Mouse (Mus musculus) NIH3T3 (cell line): Measurements from ENCODE around the gene Tmem110.

Experiments
- DNase-seq: peaks from one replicate; pipeline ENCODE4 v3.0.0-alpha.2; 2012; ENCODE audit warnings: low read depth

Gene Tmem110

DNA sequence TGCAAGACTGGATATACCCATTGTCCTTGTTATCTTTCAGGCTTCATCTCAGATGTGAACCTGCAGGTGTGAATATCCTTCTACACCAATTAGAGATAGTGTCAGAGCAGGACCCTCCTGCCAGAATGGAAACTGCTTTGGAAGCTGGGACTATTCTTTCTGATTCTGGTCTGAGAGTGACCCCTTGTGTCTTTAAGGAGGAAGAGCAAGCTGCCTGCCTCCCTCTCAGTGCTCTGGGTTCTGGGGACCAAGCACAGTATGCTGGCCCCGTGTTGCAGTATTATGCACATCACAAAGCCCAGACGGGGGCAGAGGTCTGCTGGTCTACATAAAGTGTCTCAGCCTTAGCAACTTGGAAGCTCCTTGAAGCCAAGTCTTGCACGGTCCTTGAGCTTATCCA is 39.9 kb downstream of the Tmem110 start:
- DNase-seq: peak; percentile 63

DNA sequence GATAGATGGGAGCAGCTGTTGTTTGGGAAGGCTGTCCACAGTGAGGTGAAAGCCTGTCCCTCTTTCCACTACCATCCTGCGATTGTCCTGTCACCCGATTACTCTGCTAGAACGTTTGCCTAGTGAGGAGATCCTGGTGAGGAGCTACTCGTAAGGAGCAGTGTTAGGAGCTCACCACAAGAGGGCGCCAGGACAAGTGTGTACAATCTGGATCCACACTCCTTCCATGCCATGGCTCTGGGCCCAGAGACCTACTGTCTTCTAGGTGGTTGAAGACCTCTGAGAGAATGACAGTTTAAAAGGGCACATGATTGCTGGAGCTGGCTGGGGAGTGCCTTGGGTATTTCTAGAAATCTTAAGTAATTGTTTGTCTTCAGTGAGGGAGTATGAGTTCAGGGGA is 41.7 kb downstream of the Tmem110 start:
- DNase-seq: peak; percentile 92

DNA sequence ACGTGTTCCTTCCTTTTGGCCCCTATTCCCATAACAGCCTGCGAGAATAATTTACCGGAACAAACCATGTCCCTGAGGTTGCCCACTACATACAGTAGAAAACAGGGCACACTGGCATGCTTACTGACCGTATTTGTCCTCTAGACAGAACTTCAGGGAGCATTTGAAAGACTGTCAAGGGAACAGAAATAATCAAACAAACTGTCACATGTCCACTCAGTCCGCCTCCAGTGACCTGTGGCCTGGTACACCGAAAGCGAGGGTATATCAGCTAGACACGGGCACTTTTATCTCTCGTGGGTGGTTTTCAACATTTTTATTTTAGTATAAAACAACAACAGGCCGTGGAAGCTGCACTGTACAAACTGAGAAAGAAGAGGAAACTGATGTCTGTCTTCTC is 43.4 kb downstream of the Tmem110 start:
- DNase-seq: no peak

DNA sequence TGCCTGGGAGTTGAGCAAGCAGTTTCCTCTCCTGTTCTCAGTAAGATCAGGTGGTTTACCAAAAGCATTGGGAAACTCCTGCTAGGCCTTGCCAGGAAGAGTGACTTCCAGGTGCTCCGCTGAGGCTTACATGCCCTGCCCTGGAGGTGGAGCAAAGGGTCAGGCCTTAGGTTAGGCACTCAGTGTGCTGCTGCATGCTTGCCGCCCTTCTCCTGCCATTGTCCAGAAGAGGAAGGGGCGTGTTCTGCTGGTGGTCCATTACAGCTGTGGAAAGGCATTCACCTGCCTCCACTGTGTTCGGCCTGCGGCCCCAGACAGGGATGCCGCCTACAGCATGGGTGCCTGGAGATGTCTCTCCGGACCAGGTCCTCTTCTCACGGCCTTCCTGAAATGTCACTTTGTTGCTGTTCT is 44.0 kb downstream of the Tmem110 start:
- no peak for DNase-seq

DNA sequence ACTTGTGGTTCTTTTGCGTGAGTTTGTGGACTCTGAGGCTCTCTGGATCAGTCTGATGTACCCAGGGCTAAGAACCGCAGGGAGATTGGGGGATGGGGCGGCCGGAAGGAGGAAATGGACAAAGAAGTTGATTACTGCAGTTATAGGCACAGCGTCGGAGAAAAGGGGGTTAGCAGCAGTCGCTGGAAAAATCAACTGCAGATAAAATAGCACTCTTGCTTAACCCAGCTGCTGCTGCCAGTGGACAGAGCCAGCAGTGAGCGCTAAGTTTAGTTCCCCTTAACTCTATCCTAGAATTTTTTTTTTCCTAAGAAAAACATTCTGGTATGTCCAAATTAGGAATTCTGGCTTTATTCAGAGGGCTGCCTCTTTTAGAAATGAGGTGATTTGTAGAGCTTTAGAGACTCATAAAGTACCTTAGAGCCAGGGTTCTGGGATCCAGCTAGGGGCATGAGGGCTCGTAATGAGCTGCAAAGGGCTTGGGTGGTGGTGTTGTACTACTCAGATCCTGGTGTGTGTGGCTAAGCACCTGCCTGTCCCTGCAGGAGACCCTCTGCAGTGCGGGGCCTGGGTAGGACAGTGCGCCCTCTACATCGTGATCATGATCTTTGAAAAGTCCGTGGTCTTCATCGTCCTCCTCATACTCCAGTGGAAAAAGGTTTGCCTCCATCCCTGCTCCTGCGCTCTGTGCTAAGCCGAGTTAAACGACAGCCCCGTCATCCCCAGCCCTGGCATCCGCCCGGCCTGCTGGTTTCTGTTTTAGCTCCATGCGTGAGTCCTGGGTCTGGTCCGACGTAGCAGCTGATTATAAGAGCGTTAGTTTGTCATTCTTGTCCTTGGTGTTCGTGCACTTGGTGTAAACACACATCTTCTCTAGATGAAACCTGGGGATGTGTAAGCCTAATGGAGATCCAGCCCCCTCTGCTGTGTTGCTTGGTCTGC is 45.1 kb downstream of the Tmem110 start:
- DNase-seq: peak; percentile 70

DNA sequence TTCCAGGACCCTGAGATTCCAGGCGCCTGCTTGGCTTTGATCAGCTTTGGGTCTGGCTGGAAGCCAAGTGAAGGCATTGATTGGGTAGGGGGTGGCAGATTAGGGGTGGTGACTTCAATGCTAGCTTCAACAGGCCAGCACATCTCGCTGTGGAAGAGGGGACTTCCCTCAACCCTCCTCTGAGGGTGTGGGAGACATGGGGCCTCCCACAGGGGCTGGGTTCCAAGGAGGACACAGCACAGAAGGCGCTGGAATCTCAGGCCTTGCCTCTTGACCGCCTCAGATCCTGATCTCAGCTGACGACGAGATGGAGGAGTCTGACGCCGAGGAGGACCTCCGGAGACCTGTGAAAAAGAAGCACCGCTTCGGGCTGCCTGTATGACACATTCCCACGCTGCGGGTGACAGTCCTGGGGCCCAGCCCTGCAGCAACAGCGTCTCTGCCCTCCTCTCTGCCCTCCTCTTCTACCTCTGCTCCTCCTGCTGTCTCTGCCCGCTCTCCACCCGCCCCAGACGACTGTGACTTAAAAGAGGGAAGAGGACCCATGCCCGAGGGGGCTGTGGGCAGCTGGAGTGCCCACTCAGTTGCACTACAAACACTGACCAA is 48.8 kb downstream of the Tmem110 start:
- no peak for DNase-seq

DNA sequence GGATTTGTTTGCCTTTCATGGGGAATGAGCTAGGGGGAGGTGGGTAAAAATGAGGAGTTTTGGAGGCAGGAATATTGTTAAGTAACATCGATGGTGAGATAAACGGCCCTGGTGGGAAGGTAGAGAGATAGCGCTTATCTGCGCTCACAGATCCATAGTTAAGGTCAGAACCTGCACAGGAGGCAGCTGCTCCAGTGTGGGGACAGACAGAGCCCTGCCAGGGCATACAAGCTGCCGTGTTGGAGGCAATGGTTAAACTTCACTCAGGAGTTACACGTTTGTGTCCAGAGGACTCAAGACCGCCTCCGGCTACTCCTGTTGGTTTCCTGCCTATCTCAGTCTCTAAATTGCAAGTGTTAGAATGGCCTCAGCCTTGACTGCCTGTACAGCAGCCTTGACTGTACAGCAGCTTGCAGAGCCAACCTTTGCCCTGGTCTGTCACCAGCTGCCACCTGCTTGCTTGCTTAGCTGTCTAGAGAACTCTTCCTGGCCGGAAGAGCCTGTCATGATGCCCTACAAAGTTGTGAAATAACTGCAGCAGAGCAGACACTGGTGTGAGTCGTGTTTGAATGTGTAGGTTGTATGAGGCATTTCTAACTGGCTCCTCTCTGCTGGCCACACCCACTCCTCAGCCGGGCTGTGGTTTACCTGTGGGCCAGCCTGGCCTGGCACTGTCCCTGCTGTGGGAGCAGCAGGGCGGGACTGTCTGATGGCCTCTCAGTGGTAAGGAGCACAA is 49.9 kb downstream of the Tmem110 start:
- DNase-seq: peak; percentile 37

DNA sequence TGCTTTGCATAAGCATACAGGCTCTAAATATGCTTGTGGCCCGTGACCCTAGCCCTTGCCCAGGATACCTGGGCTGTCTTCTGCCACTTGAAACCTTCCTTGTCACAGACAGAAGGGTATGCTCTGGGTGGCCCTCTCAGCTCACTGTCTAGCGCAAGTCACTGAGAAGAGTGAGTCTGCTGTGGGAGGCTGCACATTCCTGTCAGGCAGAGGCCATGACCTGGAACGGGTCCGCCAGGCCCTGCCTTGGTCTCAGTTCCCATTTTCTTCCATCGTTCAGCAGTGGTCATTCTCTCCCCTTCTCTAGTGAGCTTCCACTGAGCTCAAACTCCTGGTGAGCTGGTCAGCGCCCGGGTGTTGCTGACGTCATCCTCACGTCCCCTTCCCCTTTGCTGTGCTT is 50.6 kb downstream of the Tmem110 start:
- no peak for DNase-seq

DNA sequence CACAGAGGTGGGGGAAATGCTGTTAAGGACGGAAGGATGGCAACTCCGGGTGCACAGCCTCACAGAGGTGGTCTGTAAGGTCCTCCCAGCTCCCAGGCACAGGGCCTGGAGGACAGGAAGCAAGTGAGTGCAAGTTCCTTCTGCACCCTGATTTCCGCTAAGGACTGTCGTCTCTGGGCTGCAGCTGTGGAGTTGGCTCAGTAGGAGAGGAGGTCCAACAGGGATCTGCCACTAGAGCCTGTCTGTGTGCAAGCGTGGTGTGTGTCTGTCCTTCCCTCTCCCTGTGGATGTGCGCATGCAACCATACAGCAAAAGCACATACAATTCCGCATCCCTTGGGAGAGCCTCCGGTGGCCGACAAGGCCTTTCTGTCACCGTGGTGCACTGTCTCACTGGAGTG is 51.1 kb downstream of the Tmem110 start:
- DNase-seq: no peak

DNA sequence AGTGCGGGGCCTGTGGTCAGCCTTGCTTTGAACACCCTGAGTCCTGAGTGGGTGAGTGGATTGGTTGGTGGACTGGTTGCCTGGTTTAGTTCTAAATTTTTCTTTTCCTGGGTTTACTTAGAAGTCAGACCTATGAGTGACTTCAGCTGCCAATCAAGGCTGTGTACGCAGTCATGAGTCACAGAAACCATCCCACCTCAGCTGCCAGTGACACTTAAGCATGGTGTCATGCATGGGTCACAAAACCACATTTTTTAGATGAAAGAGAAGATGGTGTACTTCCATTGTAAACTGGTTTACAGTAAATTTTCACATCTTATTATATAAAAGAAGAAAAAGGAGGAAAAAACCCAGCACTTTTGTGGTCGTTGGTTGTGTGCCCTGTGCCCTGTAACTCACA is 52.4 kb downstream of the Tmem110 start:
- DNase-seq: no peak

DNA sequence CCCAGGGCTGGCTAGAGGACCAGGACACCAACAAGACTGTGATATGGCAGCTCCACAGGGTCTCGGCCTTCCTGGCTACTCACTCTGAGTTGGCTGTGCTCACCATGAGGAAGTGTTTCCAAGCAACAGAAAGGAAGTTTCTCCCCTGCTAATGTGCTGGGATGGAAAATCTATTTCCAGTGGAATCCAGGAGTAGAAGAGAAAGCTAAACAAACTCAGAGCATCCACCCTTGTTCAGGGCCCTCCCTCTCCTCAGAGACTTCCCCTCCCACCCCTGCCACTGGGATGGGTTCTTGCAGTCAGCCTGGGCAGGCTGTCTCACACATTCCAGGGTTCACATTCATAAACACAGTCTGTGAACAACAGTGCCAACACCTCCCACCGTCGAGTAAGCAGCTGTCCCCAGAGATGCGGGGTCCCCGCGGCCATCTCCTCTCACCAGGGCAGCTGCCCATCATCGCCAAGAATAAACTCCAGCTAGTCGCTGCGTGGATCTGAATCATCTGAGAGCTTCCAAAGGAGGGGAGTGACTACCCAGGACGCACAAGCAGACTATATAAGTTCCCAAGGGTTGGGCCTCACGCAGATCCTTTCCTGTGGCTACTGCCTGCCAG is 53.7 kb downstream of the Tmem110 start, which contains the start of gene Mustn1:
TSS of gene Mustn1 (plus strand) at position 243 of the 614 bp plus-strand sequence.
- peak; percentile 79 for DNase-seq

DNA sequence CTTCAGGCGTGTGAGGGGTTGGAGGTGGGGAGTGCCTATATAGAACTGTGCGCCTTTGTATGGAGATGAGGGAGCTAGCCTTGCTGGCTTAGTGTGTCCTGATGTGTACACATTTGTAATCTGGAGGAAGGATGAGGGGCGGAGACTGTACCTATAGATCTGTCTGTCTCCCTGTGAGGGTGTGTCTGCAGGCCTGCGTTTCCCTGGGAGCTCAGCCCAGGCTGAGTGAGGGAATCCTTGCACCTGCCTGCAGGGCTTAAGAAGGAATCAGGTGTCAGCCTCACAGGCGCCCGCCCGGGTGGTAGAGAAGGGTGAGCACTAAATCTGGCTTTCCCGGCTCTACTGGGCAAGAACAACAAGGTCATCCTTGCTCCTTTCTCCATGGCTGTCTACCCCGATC is 54.4 kb downstream of the Tmem110 start:
- no peak for DNase-seq

DNA sequence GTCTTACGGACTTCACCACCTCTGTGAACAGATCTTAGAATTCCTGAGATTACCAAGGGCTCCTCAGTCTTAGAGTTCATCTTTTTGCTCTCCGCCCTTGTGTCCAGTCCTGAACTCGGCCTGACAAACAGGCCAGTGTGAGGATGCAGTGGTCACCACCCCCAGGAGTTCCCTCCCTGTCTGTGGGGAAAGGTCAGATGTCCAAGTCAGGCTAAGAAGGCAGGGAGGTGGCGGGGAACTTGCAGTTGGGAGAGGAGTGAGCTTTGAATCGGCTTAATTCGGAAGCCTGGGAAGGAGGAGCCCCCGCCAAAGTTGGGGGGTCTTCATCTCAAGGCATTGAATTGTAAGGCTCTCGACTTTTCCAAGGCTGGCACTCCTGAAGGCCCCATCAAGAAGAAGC is 54.9 kb downstream of the Tmem110 start:
- no peak for DNase-seq

DNA sequence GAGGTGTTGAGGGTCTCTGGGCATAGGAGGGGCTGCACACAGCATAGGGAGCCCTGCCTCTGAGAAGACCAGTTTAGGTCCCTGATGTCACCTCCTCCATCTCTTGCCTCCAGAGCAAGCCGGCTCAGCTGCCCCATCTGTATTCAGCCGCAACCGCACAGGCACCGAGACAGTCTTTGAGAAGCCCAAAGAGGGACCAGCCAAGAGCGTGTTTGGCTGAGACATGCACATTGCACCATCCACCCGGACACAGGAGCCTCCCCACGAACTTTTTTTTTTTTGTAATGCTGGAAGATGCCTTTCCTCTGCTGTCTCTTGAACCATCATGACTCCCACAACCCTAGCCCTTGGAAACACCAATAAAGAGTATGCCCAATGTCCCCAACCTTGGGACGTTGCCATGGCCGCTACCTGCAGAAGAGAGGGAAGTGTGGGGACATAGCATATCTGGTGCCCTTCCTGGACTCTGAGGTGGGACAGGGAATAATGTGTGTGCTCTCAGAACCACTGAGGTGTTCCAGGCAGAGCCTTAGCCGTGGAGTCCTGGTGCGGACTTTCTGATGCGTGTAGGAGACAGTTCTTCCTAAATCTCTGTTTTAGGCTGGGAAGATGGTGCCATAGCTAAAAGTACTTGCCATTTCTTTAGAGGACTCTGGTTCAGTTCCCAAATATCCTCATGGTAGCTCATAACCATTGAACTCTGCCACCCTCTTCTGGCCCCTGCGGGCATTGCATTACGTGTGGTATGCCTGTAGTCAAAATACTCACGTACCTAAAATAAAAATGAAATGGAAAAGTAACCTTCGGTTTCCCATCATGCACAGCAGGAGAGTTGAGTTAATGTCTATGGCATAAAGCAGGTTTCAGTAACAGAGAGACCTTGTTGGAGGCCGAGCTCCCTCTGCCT is 55.7 kb downstream of the Tmem110 start:
- DNase-seq: peak; percentile 76

DNA sequence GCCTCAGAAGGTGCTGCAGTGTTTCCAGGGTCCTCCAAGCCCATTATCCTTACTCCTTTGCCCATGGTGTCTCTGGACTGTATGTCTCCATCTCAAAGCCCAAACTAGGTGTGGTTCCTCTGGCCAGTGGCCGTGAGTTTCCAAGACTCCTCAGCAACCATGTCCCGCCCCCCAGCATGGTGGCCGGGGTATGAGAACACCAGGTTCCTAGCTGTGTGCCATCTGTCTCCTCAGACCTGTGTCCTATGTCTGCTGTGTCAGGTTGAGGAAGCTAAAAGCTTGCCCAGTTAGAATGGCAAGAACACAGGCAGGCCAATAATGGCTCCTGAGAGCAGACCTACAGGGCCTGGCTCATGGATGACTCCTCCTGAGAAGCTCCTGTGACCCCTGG is 56.3 kb downstream of the Tmem110 start:
- DNase-seq: no peak

DNA sequence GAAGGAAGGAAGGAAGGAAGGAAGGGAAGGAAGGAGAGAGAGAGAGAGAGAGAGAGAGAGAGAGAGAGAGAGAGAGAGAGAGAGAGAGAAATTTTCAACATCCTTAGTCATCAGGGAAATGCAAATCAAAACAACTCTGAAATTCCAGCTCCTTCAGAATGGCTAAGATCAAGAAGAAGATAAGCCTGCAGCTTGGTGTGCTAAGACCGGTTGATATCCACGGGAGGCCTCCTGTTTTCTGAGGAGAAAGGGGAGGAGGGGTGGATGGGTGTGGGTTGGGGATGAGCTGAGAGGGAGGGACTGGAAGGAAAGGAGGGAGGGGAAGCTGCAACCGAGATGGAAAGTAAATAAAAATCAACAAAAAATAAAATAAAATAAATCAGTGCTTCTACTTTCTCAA is 59.9 kb downstream of the Tmem110 start:
- peak; percentile 53 for DNase-seq

DNA sequence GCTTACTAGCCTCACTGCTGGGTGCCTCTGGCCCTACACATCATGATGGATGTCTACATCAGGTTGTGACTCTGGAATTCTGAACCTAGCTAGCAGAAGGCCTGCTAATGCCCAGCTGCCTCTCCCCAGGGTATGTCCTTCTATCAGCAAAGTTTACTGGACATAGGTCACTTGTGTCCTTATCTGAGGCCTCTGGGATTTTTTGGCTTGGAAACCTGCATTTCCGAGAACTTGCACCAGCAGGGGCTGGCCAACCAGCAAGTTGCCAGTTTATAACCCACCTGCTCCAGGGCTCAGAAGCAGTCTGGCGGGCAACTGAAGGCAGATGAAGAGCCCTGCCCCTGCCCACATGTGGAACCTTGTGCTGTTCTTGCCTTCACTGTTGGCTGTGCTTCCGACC is 60.8 kb downstream of the Tmem110 start, which contains the start of gene Itih4:
TSS of gene Itih4 (plus strand) at position 273 of the 400 bp plus-strand sequence.
- DNase-seq: no peak

DNA sequence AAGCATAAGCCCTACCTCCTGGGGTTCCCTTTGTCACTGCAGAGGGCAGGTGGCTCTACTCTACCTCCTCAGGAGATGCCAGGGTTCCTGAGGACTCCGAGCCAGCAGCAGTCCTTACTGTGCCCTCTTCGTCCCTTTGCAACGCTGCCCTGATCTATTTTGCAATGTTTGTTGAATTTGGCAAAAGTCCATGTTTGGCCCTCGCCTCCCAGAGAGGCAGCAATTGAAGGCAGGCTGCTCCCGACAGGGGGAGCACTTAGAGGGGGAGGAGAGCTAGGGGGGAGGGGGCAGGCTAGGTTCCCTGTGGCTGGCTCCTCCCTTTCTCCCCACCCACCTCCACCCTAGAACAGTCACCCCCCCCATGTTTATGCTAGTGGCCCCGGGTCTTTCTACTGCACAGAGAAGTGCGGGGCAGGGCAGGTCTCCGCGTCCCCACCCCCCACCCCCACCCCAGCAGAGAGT is 62.9 kb downstream of the Tmem110 start:
- DNase-seq: peak; percentile 83

DNA sequence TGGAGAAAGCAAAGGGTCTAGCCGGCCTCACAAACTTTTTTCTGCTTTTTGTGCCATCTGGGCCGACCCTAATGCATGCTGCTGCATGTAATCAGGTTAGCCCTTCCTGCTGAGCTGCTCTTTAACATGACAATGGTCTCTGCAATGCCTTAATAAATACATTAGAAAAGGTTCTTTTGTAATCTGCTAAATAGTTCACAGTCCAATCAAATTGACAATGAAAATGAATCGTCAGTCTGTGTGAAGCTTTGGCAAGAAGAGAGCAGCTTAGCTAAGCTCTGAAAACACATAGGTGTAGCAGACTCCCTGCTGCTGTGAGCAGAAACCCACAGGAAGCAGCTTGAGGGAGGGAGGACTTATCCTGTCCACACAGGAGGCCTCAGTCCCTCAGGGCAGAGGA is 74.6 kb downstream of the Tmem110 start:
- DNase-seq: no peak

DNA sequence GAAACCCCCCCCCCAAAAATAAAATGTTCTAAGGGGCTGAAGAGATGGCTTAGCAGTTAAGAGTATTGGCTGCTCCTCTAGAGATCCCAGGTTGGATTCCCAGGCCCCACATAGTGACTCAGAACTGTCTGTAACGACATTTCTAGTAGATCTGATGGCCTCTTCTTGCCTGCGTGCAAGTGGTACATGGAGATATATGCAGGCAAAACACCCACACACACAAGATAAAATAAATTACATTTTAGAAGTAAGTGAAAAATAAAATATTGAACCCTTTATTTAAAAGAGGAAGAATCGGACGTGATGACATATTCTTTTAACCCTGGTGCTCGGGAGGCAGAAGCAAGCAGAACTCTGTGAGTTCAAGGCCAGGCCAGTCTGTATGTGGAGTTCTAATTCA is 77.2 kb downstream of the Tmem110 start:
- no peak for DNase-seq

DNA sequence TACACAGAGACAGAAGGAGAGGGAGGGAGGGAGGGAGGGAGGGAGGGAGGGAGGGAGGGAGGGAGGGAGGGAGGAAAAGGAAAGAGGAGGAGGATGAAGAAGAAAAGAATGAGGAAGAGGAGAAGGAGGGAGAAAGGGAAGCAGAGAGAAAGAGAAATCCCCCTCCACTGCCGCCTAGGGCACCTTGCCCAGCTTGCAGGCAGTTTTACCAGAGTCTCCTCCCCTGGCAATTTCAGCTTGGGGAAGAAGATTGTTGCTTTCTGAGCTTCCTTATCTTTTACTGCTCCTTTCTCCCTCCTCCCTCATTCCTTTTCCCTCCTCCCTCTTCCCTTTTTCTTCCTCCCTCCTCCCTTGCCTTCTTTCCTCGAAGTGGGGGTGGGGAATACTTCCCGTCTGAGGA is 77.6 kb downstream of the Tmem110 start:
- DNase-seq: peak; percentile 49
